Mouse (Mus musculus) MEL (cell line): ENCODE results near the gene Gm28047. TPM values are rescaled to one million over a fixed set of nuclear protein-coding genes. Genes with fewer than 3 reads are reported as not detected.
"Not testable (repeated sequence)": the region's sequence is repeated elsewhere in the genome, so short reads cannot be mapped to it uniquely, and the experiment has no call there.

Experiments used
- DNase-seq: peaks from one replicate; pipeline ENCODE4 v3.0.0; 2011; ENCODE audit warnings: low read depth, low spot score
- H3K27ac ChIP-seq: 2 replicates; pipeline ENCODE4 v1.5.1; 2012; ENCODE audit warnings: low read depth, mild to moderate bottlenecking, control low read depth, low read length, moderate library complexity; ENCODE audit not compliant: control insufficient read depth
- H3K27me3 ChIP-seq, 2 experiments: fragments of 150-350 bp in 1 of 2; sonication (generic) in 1 of 2; 2 replicates each; pipeline ENCODE4 v1.6.1; 2012; ENCODE audit warnings: low read length in 2 of 2, mild to moderate bottlenecking in 2 of 2, improper control_type of control experiment in 1 of 2, moderate library complexity in 1 of 2; ENCODE audit not compliant: insufficient read depth in 2 of 2, control insufficient read depth in 1 of 2
- H3K36me3 ChIP-seq, 2 experiments: 2 replicates each; pipeline ENCODE4 v1.6.1; 2012 to 2014; ENCODE audit warnings: low read length in 2 of 2, improper control_type of control experiment in 1 of 2, inconsistent platforms in 1 of 2, mild to moderate bottlenecking in 1 of 2; ENCODE audit not compliant: insufficient read depth in 2 of 2, control insufficient read depth in 1 of 2
- H3K4me1 ChIP-seq, 2 experiments: fragments of 150-350 bp in 1 of 2; sonication (generic) in 1 of 2; 2 replicates each; pipeline ENCODE4 v1.6.1; 2012; ENCODE audit warnings: low read length in 2 of 2, improper control_type of control experiment in 1 of 2, mild to moderate bottlenecking in 1 of 2; ENCODE audit not compliant: insufficient read depth in 2 of 2, control insufficient read depth in 1 of 2
- H3K4me3 ChIP-seq, 2 experiments: fragments of 150-350 bp in 1 of 2; sonication (generic) in 1 of 2; 2 replicates each; pipeline ENCODE4 v1.5.1; 2012; ENCODE audit warnings: low read depth in 2 of 2, low read length in 2 of 2, mild to moderate bottlenecking in 2 of 2, moderate library complexity in 2 of 2, control low read depth in 1 of 2, improper control_type of control experiment in 1 of 2; ENCODE audit not compliant: control insufficient read depth in 1 of 2, insufficient read depth in 1 of 2
- H3K79me2 ChIP-seq: 2 replicates; pipeline ENCODE4 v1.6.1; 2012; ENCODE audit warnings: mild to moderate bottlenecking, low read length, moderate library complexity; ENCODE audit not compliant: control insufficient read depth, poor library complexity, insufficient read depth
- H3K9ac ChIP-seq: 2 replicates; pipeline ENCODE4 v1.6.1; 2012; ENCODE audit warnings: low read depth, mild to moderate bottlenecking, control low read depth, low read length, moderate library complexity; ENCODE audit not compliant: control insufficient read depth, poor library complexity, severe bottlenecking
- H3K9me3 ChIP-seq: fragments of 150-350 bp; sonication (generic); replicated peaks from 2 replicates; pipeline ENCODE4 v1.6.1; 2012; ENCODE audit warnings: mild to moderate bottlenecking, low read length, improper control_type of control experiment, moderate library complexity; ENCODE audit not compliant: insufficient read depth
- ELF1 ChIP-seq: IDR thresholded peaks from 2 replicates; pipeline ENCODE4 v1.6.1; 2014; ENCODE audit warnings: low read depth, mild to moderate bottlenecking, inconsistent platforms, low read length, improper control_type of control experiment, moderate library complexity
- GABPA ChIP-seq: IDR thresholded peaks from 2 replicates; pipeline ENCODE4 v1.6.1; 2012; ENCODE audit warnings: low read depth, mild to moderate bottlenecking, inconsistent platforms, low read length, improper control_type of control experiment, moderate library complexity
- GATA1 ChIP-seq: IDR thresholded peaks from 2 replicates; pipeline ENCODE4 v1.6.1; 2011; ENCODE audit warnings: low read depth, low read length, improper control_type of control experiment
- HCFC1 ChIP-seq: IDR thresholded peaks from 2 replicates; pipeline ENCODE4 v1.6.1; 2012; ENCODE audit warnings: low read depth, mild to moderate bottlenecking, inconsistent platforms, low read length, improper control_type of control experiment, moderate library complexity
- MAFK ChIP-seq: IDR thresholded peaks from 2 replicates; pipeline ENCODE4 v1.6.1; 2011; ENCODE audit warnings: low read depth, mild to moderate bottlenecking, low read length, improper control_type of control experiment, borderline replicate concordance
- MAX ChIP-seq: IDR thresholded peaks from 2 replicates; pipeline ENCODE4 v1.6.1; 2011; ENCODE audit warnings: low read length, improper control_type of control experiment
- MAZ ChIP-seq: IDR thresholded peaks from 2 replicates; pipeline ENCODE4 v1.6.1; 2012; ENCODE audit warnings: low read depth, mild to moderate bottlenecking, inconsistent platforms, low read length, improper control_type of control experiment
- MYB ChIP-seq: IDR thresholded peaks from 2 replicates; pipeline ENCODE4 v1.6.1; 2011; ENCODE audit warnings: mild to moderate bottlenecking, low read depth, low read length, improper control_type of control experiment
- MYC ChIP-seq: IDR thresholded peaks from 2 replicates; pipeline ENCODE4 v1.6.1; 2011; ENCODE audit warnings: low read depth, mild to moderate bottlenecking, low read length, improper control_type of control experiment, moderate library complexity
- NELFE ChIP-seq: IDR thresholded peaks from 2 replicates; pipeline ENCODE4 v1.6.1; 2011; ENCODE audit warnings: low read depth, low read length, improper control_type of control experiment
- NRF1 ChIP-seq: IDR thresholded peaks from 2 replicates; pipeline ENCODE4 v1.6.1; 2014; ENCODE audit warnings: low read depth, mild to moderate bottlenecking, inconsistent platforms, low read length, improper control_type of control experiment, moderate library complexity; ENCODE audit not compliant: poor library complexity, insufficient read depth, severe bottlenecking
- POLR2A ChIP-seq, 2 experiments: IDR thresholded peaks; 2 replicates each; pipeline ENCODE4 v1.6.1; 2011 to 2012; ENCODE audit warnings: low read length in 2 of 2, mild to moderate bottlenecking in 2 of 2, control low read depth in 1 of 2, improper control_type of control experiment in 1 of 2, low read depth in 1 of 2, moderate library complexity in 1 of 2; ENCODE audit not compliant: control insufficient read depth in 1 of 2, insufficient read depth in 1 of 2, poor library complexity in 1 of 2
- POLR2AphosphoS5 ChIP-seq: IDR thresholded peaks from 2 replicates; pipeline ENCODE4 v1.6.1; 2012; ENCODE audit warnings: low read depth, borderline replicate concordance, mild to moderate bottlenecking, inconsistent platforms, low read length, moderate library complexity, mixed read lengths
- RAD21 ChIP-seq: IDR thresholded peaks from 2 replicates; pipeline ENCODE4 v1.6.1; 2011; ENCODE audit warnings: mild to moderate bottlenecking, low read depth, low read length, improper control_type of control experiment
- RCOR1 ChIP-seq: IDR thresholded peaks from 2 replicates; pipeline ENCODE4 v1.6.1; 2012; ENCODE audit warnings: low read depth, mild to moderate bottlenecking, inconsistent platforms, low read length, improper control_type of control experiment
- SIN3A ChIP-seq: IDR thresholded peaks from 2 replicates; pipeline ENCODE4 v1.6.1; 2012; ENCODE audit warnings: low read length, improper control_type of control experiment, inconsistent platforms
- SMC3 ChIP-seq: IDR thresholded peaks from 2 replicates; pipeline ENCODE4 v1.6.1; 2011; ENCODE audit warnings: low read depth, low read length, improper control_type of control experiment
- TBP ChIP-seq: IDR thresholded peaks from 2 replicates; pipeline ENCODE4 v1.8.0; 2011; ENCODE audit warnings: low read depth, low read length, improper control_type of control experiment
- TCF12 ChIP-seq: IDR thresholded peaks from 2 replicates; pipeline ENCODE4 v1.6.1; 2014; ENCODE audit warnings: low read depth, mild to moderate bottlenecking, inconsistent platforms, low read length, improper control_type of control experiment, moderate library complexity
- UBTF ChIP-seq: IDR thresholded peaks from 2 replicates; pipeline ENCODE4 v1.6.1; 2012; ENCODE audit warnings: low read depth, mild to moderate bottlenecking, inconsistent platforms, low read length, improper control_type of control experiment, moderate library complexity, borderline replicate concordance; ENCODE audit not compliant: insufficient read depth
- USF1 ChIP-seq: IDR thresholded peaks from 2 replicates; pipeline ENCODE4 v1.6.1; 2014; ENCODE audit warnings: low read depth, mild to moderate bottlenecking, inconsistent platforms, low read length, improper control_type of control experiment, moderate library complexity
- ZC3H11A ChIP-seq: IDR thresholded peaks from 2 replicates; pipeline ENCODE4 v1.6.1; 2012; ENCODE audit warnings: low read depth, mild to moderate bottlenecking, inconsistent platforms, low read length, improper control_type of control experiment
- ZMIZ1 ChIP-seq: IDR thresholded peaks from 2 replicates; pipeline ENCODE4 v1.6.1; 2012; ENCODE audit warnings: low read depth, mild to moderate bottlenecking, inconsistent platforms, low read length, improper control_type of control experiment, moderate library complexity
- ZNF384 ChIP-seq: IDR thresholded peaks from 2 replicates; pipeline ENCODE4 v1.6.1; 2012; ENCODE audit warnings: low read depth, mild to moderate bottlenecking, inconsistent platforms, low read length, improper control_type of control experiment
- polyA plus RNA-seq, 2 experiments: library from polyadenylated mRNA; stranded (reverse) in 1 of 2; unstranded in 1 of 2; fragments of >175 nt in 1 of 2; fragments of >200 nt in 1 of 2; gene quantifications; 2 replicates each; pipeline versions ENCODE4 v1.2.1 to v1.2.4; 2012; ENCODE audit warnings: low replicate concordance in 2 of 2, low read depth in 1 of 2; ENCODE audit not compliant: insufficient read length in 2 of 2, insufficient read depth in 1 of 2, missing spikeins in 1 of 2
- total RNA-seq: library from RNA; depleted of rRNA; stranded (reverse); fragments of 300-350 nt; gene quantifications from 2 replicates; pipeline ENCODE4 v1.2.3, GENCODE M21; 2012

Gene Gm28047
- total and polyA plus RNA-seq, 3 experiments: 0.52 TPM; not detected in 2

DNA sequence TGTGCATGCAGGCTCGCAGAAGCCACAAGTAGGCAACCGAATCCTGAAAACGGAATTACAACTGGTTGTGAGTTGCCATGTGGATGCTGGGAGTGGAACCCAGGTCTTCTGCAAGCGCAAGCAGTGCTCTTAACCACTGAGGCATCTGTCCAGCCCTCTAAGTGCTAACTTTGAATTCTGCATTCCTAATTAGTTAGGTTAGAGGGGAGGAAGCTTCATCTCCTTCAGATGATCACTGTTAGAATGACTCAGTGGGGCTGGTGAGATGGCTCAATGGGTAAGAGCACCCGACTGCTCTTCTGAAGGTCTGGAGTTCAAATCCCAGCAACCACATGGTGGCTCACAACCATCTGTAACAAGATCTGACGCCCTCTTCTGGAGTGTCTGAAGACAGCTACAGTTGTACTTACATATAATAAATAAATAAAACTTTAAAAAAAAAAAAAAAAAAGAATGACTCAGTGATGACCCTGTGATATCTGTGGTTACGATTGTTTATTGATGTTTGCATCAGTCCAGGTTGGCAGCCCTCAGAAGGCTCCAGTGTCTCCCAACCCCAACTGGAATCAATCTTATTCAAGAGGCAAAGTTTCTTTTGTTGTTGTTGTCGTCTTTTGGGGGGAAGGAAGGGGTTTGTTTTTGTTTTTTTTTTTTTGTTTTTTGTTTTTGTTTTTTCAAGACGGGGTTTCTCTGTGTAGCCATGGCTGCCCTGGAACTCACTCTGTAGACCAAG is 27.2 kb upstream of the Gm28047 start:
- TF ChIP-seq TBP: peak; percentile 82
- not testable (repeated sequence) for H3K27ac ChIP-seq, H3K4me1 ChIP-seq

DNA sequence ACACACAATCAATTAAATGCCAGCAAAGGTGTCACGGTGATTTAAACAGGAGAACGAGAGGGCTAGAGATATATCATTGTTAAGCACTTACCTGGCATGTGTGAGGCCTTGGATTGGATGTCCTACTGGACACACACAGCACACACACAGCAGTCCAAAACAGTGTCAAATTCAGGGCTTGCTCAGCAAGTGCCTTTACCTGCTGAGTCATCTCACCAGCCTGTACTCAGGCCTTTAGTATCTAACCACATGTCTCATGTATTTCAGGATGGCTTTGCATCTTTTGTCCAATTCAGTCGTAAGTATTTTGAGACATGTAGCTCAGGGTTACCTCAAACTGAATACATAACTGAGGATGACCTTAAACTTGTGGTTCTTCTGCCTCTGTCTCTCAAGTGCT is 26.2 kb upstream of the Gm28047 start:
- no peak overlapping the region for H3K27ac ChIP-seq
- no peak overlapping the region for H3K4me3 ChIP-seq
- H3K4me1 ChIP-seq: no peaks in the 10 kb centered on the region
- H3K27me3 ChIP-seq: no peaks in the 10 kb centered on the region; a peak in 1 of 4 replicates
- TF ChIP-seq HCFC1: no peak
- no peak for TF ChIP-seq MYC
- TF ChIP-seq TCF12: no peak
- no peak for TF ChIP-seq MAFK
- no peak for TF ChIP-seq MAZ
- no peak for TF ChIP-seq GABPA
- TF ChIP-seq RAD21: no peak
- TF ChIP-seq POLR2A (IDR thresholded peaks at IDR 0.05; ENCODE audit: control insufficient read depth in 1 of 2, insufficient read depth in 1 of 2, low read depth in 1 of 2, low read length in 2 of 2, poor library complexity in 1 of 2): no peak
- H3K79me2 ChIP-seq: no peaks in the 10 kb centered on the region
- H3K36me3 ChIP-seq: no peaks in the 10 kb centered on the region
- H3K9ac ChIP-seq: no peak overlapping the region
- H3K9me3 ChIP-seq: no peaks in the 10 kb centered on the region
- DNase-seq: no peak

More for the DNA sequence above, 27.2 kb upstream of the Gm28047 start:
- not testable (repeated sequence) for H3K4me3 ChIP-seq, H3K27me3 ChIP-seq, H3K36me3 ChIP-seq, H3K9ac ChIP-seq, DNase-seq, H3K9me3 ChIP-seq, H3K79me2 ChIP-seq

- DNase-seq: no peak
- H3K4me3 ChIP-seq: no peak overlapping the region
These were observed 10.9 kb upstream of the Gm28047 start for GRCm38 (mm10) chr15:102635817-102636216.

More at GRCm38 (mm10) chr15:102635817-102636216, 10.9 kb upstream of the Gm28047 start:
- Histone ChIP-seq H3K9me3 (no peaks in the 10 kb centered on the region), H3K36me3 (no peaks in the 10 kb centered on the region), H3K9ac (no peak overlapping the region), H3K79me2 (no peaks in the 10 kb centered on the region), H3K4me1 (no peaks in the 10 kb centered on the region), H3K27me3 (peaks cover 2% of the 10 kb centered on the region in 2 experiments), H3K27ac (no peak overlapping the region)
- no peak for TF ChIP-seq ZC3H11A
- TF ChIP-seq NRF1: no peak
- TF ChIP-seq TBP: no peak
- TF ChIP-seq SIN3A: no peak
- TF ChIP-seq GATA1: no peak
- TF ChIP-seq ZNF384: no peak
- TF ChIP-seq HCFC1: no peak
- TF ChIP-seq MAX: no peak
- no peak for TF ChIP-seq MYC
- TF ChIP-seq RCOR1: no peak
- no peak for TF ChIP-seq ELF1
- TF ChIP-seq UBTF: no peak
- TF ChIP-seq SMC3: no peak
- no peak for TF ChIP-seq NELFE
- no peak for TF ChIP-seq TCF12
- no peak for TF ChIP-seq ZMIZ1
- TF ChIP-seq USF1: no peak
- no peak for TF ChIP-seq POLR2AphosphoS5
- no peak for TF ChIP-seq MYB
